20 mouse cellular contexts compared by ENCODE assay signal in the genomic region with DNA sequence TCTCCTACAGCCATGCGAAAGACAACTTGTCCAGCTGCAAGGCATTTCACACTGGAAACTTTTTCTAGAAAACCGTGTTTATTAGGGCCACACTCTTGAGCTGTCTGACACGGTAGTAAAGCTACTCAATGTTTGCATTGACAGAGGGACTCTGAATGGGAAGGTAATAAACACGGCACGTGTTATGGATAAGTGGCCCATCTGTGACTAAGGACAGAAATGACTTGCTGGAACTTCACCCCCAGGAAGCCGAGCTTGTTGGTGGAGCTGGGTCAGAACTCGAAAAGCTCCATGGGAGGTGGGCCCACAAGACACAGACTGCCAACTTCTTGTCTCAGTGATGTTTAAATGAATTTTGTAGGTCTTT. TPM values are rescaled to one million over a fixed set of nuclear protein-coding genes. Genes with fewer than 3 reads are reported as not detected.
DNase-seq lines count a peak whose midpoint lies in the region; ATAC-seq and TF ChIP-seq lines count a peak whose summit lies in the region.
"Had no signal": no experiment of that assay in that cellular context is flagged by ENCODE, and none has a peak within 500 bp of the region (broad histone marks: within the 10 kb centered on the region; RNA-seq: fewer than 3 reads in every experiment).

No protein-coding gene starts in this region.

- no peak for ATAC-seq in midbrain, embryonic 11.5 days (ENCODE audit: low FRiP score)
- peak; percentile 81 for ATAC-seq in intestine, embryonic 15.5 days
- ATAC-seq in intestine, postnatal 0 days, result peak; percentile 69
- ATAC-seq: activated CD4-positive, CD25-positive, alpha-beta regulatory T cell, adult 4 months; CD4-positive, CD25-positive, alpha-beta regulatory T cell, adult 4 months; forebrain, embryonic 13.5 days had no signal

- DNase-seq in midbrain, embryonic 11.5 days (ENCODE audit: low spot score, missing footprints), result peak; percentile 26
- no peak for DNase-seq in midbrain, embryonic 10.5 days (ENCODE audit: low spot score)
- no peak for DNase-seq in heart, postnatal 14 days
- no peak for DNase-seq in retina, embryonic 14.5 days (ENCODE audit: low spot score)
- DNase-seq: adrenal gland, postnatal 10 days; adrenal gland, postnatal 36 days; cerebellum, adult 18-20 months; cerebellum, adult 9-10 months; cerebellum, postnatal 14 days; heart, adult 2 months had no signal

- H3K9ac ChIP-seq in midbrain, embryonic 11.5 days (ENCODE audit: low read length), result no peak overlapping the region
- H3K9ac ChIP-seq in intestine, embryonic 15.5 days, result no peak overlapping the region
- H3K9ac ChIP-seq in intestine, postnatal 0 days (ENCODE audit: low read depth, low read length), result no peak overlapping the region
- H3K9ac ChIP-seq: forebrain, embryonic 13.5 days; heart, embryonic 13.5 days; hindbrain, embryonic 12.5 days; hindbrain, embryonic 15.5 days had no signal

- H3K4me3 ChIP-seq in midbrain, embryonic 11.5 days (ENCODE audit: low read depth, low read length), result no peak overlapping the region
- no peak overlapping the region for H3K4me3 ChIP-seq in midbrain, embryonic 10.5 days
- H3K4me3 ChIP-seq in intestine, embryonic 15.5 days (replicated peaks), result no peak overlapping the region
- no peak overlapping the region for H3K4me3 ChIP-seq in intestine, postnatal 0 days (ENCODE audit: low read depth, low read length)
- H3K4me3 ChIP-seq: forebrain, embryonic 10.5 days; forebrain, embryonic 13.5 days; heart, adult 2 months; heart, embryonic 10.5 days; heart, embryonic 13.5 days; hindbrain, embryonic 12.5 days; hindbrain, embryonic 15.5 days had no signal

- no peak for TF ChIP-seq CTCF in intestine, postnatal 0 days (IDR thresholded peaks at IDR 0.05; ENCODE audit: low read depth)

- intact Hi-C loops in heart, postnatal 14 days (cut with DNase I), result no loop called here

- 87% methylated on average over 7 of the region's 7 CpGs for WGBS in midbrain, embryonic 11.5 days
- 88% methylated on average over 7 of the region's 7 CpGs for WGBS in midbrain, embryonic 10.5 days
- 54% methylated on average over 7 of the region's 7 CpGs for WGBS in intestine, embryonic 15.5 days
- 40% methylated on average over 7 of the region's 7 CpGs for WGBS in intestine, postnatal 0 days

- no peaks in the 10 kb centered on the region for H3K27me3 ChIP-seq in midbrain, embryonic 11.5 days (ENCODE audit: control insufficient read depth, insufficient read depth, low read length)
- no peaks in the 10 kb centered on the region for H3K27me3 ChIP-seq in midbrain, embryonic 10.5 days (ENCODE audit: low read depth, poor library complexity, severe bottlenecking)
- H3K27me3 ChIP-seq in intestine, embryonic 15.5 days (replicated peaks), result no peaks in the 10 kb centered on the region
- H3K27me3 ChIP-seq in intestine, postnatal 0 days (replicated peaks; ENCODE audit: control insufficient read depth, insufficient read depth, low read length), result no peaks in the 10 kb centered on the region
- H3K27me3 ChIP-seq: forebrain, embryonic 13.5 days; heart, embryonic 13.5 days; hindbrain, embryonic 12.5 days; hindbrain, embryonic 15.5 days had no signal

- no peaks in the 10 kb centered on the region for H3K9me3 ChIP-seq in midbrain, embryonic 11.5 days (ENCODE audit: control insufficient read depth, low read length)
- H3K9me3 ChIP-seq in midbrain, embryonic 10.5 days (replicated peaks), result no peaks in the 10 kb centered on the region
- no peaks in the 10 kb centered on the region for H3K9me3 ChIP-seq in intestine, embryonic 15.5 days
- no peaks in the 10 kb centered on the region for H3K9me3 ChIP-seq in intestine, postnatal 0 days (ENCODE audit: control insufficient read depth)
- H3K9me3 ChIP-seq: forebrain, embryonic 10.5 days; forebrain, embryonic 13.5 days; heart, embryonic 10.5 days; heart, embryonic 13.5 days; hindbrain, embryonic 12.5 days; hindbrain, embryonic 15.5 days had no signal

- no peak overlapping the region for H3K4me2 ChIP-seq in midbrain, embryonic 11.5 days
- H3K4me2 ChIP-seq in intestine, embryonic 15.5 days (replicated peaks), result no peak overlapping the region
- H3K4me2 ChIP-seq in intestine, postnatal 0 days (replicated peaks; ENCODE audit: low read depth), result no peak overlapping the region
- H3K4me2 ChIP-seq: forebrain, embryonic 13.5 days; heart, embryonic 13.5 days; hindbrain, embryonic 12.5 days; hindbrain, embryonic 15.5 days had no signal

- no peaks in the 10 kb centered on the region for H3K36me3 ChIP-seq in midbrain, embryonic 11.5 days (ENCODE audit: control insufficient read depth, insufficient read depth, low read length)
- H3K36me3 ChIP-seq in midbrain, embryonic 10.5 days, result no peaks in the 10 kb centered on the region
- no peaks in the 10 kb centered on the region for H3K36me3 ChIP-seq in intestine, embryonic 15.5 days
- no peaks in the 10 kb centered on the region for H3K36me3 ChIP-seq in intestine, postnatal 0 days (ENCODE audit: control insufficient read depth, insufficient read depth)
- H3K36me3 ChIP-seq: forebrain, embryonic 10.5 days; heart, embryonic 10.5 days; hindbrain, embryonic 12.5 days; hindbrain, embryonic 15.5 days had no signal

- H3K4me1 ChIP-seq in midbrain, embryonic 11.5 days (ENCODE audit: control insufficient read depth, insufficient read depth, low read length), result no peaks in the 10 kb centered on the region
- no peaks in the 10 kb centered on the region for H3K4me1 ChIP-seq in midbrain, embryonic 10.5 days
- H3K4me1 ChIP-seq in intestine, embryonic 15.5 days (replicated peaks), result 0 out of 2 replicates have a peak, but pooled peaks cover 3% of the 10 kb centered on the region
- H3K4me1 ChIP-seq in intestine, postnatal 0 days (replicated peaks; ENCODE audit: control insufficient read depth, insufficient read depth, low read length), result peaks cover 14% of the 10 kb centered on the region; the same call in 1 of the 2 replicates
- H3K4me1 ChIP-seq: heart, embryonic 13.5 days; hindbrain, embryonic 12.5 days; hindbrain, embryonic 15.5 days had no signal

- H3K27ac ChIP-seq in midbrain, embryonic 11.5 days (ENCODE audit: low read depth, low read length), result no peak overlapping the region
- H3K27ac ChIP-seq in midbrain, embryonic 10.5 days (replicated peaks), result no peak overlapping the region
- H3K27ac ChIP-seq in intestine, embryonic 15.5 days, result no peak overlapping the region
- H3K27ac ChIP-seq in intestine, postnatal 0 days (ENCODE audit: low read depth, low read length), result peak overlapping the region; percentile 10; the same call in 1 of the 2 replicates
- H3K27ac ChIP-seq: forebrain, embryonic 10.5 days; forebrain, embryonic 13.5 days; heart, embryonic 10.5 days; heart, embryonic 13.5 days; hindbrain, embryonic 12.5 days; hindbrain, embryonic 15.5 days had no signal

RNA-seq across cellular contexts. Expression of a gene that starts 20.9 kb away (rescaled TPM):
- 17.5 and 19.3 TPM in 2 replicates for polyA plus RNA-seq in midbrain, embryonic 11.5 days (2014; fragmentation: Nextera tagmentation; extraction: Ambion mirVana)
- polyA plus RNA-seq in midbrain, embryonic 10.5 days (2016; fragmentation: Nextera tagmentation; extraction: Ambion mirVana), result 12.5 and 14.1 TPM in 2 replicates
- 12.0 and 13.2 TPM in 2 replicates for polyA plus RNA-seq in intestine, embryonic 15.5 days (2015; fragmentation: Nextera tagmentation; extraction: Ambion mirVana)
- 20.4 and 22.0 TPM in 2 replicates for polyA plus RNA-seq in intestine, postnatal 0 days (2015; fragmentation: Nextera tagmentation; extraction: Ambion mirVana)
- 10 to 100 TPM; 56.2 to 61.5 TPM for total RNA-seq in heart, postnatal 14 days (2021)

RNA-seq across cellular contexts. Expression of a gene that starts 22.0 kb away (rescaled TPM):
- 21.5 and 22.7 TPM in 2 replicates for polyA plus RNA-seq in midbrain, embryonic 11.5 days (2014; fragmentation: Nextera tagmentation; extraction: Ambion mirVana)
- 24.7 and 26.0 TPM in 2 replicates for polyA plus RNA-seq in midbrain, embryonic 10.5 days (2016; fragmentation: Nextera tagmentation; extraction: Ambion mirVana)
- polyA plus RNA-seq in intestine, embryonic 15.5 days (2015; fragmentation: Nextera tagmentation; extraction: Ambion mirVana), result 17.6 and 18.4 TPM in 2 replicates
- polyA plus RNA-seq in intestine, postnatal 0 days (2015; fragmentation: Nextera tagmentation; extraction: Ambion mirVana), result 8.0 and 9.5 TPM in 2 replicates
- 1 to 10 TPM; 2.9 to 3.0 TPM for total RNA-seq in heart, postnatal 14 days (2021)
